Mouse (Mus musculus): ENCODE results near the gene Ano1. TPM values are rescaled to one million over a fixed set of nuclear protein-coding genes. Genes with fewer than 3 reads are reported as not detected.

Ano1 gene
- polyA plus RNA-seq (2014; fragmentation: Illumina TruSeq; extraction: RNeasy Lipid Tissue Mini Kit (QIAGEN cat#74804); ENCODE audit: low read depth, low replicate concordance) = 2.3 TPM

GRCm38 (mm10) chr7:144751833-144752232 is at the start of gene Ano1:
Gene Ano1, minus strand, starts transcription at chr7:144751974.

GRCm38 (mm10) chr7:144582284-144582980 is 169.3 kb downstream of the Ano1 start, which contains the start of gene Fadd:
Gene Fadd, minus strand, starts transcription at chr7:144582463.

GRCm38 (mm10) chr7:144553237-144554122 is 198.3 kb downstream of the Ano1 start, which contains the start of gene Ppfia1:
Gene Ppfia1, minus strand, starts transcription at chr7:144553729.

Other genes starting within 250 kb of the Ano1 start
- gene Ppfia1, start 198.2 kb downstream of the Ano1 start, polyA plus RNA-seq (2014; fragmentation: Illumina TruSeq; extraction: RNeasy Lipid Tissue Mini Kit (QIAGEN cat#74804); ENCODE audit: low read depth, low replicate concordance) = 126 TPM
- gene Fadd, start 169.5 kb downstream of the Ano1 start, polyA plus RNA-seq (2014; fragmentation: Illumina TruSeq; extraction: RNeasy Lipid Tissue Mini Kit (QIAGEN cat#74804); ENCODE audit: low read depth, low replicate concordance) = 4.9 TPM
- not detected for gene Fgf3, start 86.1 kb upstream of the Ano1 start, polyA plus RNA-seq (2014; fragmentation: Illumina TruSeq; extraction: RNeasy Lipid Tissue Mini Kit (QIAGEN cat#74804); ENCODE audit: low read depth, low replicate concordance)
- not detected for gene Fgf4, start 95.4 kb upstream of the Ano1 start, polyA plus RNA-seq (2014; fragmentation: Illumina TruSeq; extraction: RNeasy Lipid Tissue Mini Kit (QIAGEN cat#74804); ENCODE audit: low read depth, low replicate concordance)
- not detected for gene Fgf15, start 144.6 kb upstream of the Ano1 start, polyA plus RNA-seq (2014; fragmentation: Illumina TruSeq; extraction: RNeasy Lipid Tissue Mini Kit (QIAGEN cat#74804); ENCODE audit: low read depth, low replicate concordance)
- 5.3 TPM for gene LTO1, start 163.1 kb upstream of the Ano1 start, polyA plus RNA-seq (2014; fragmentation: Illumina TruSeq; extraction: RNeasy Lipid Tissue Mini Kit (QIAGEN cat#74804); ENCODE audit: low read depth, low replicate concordance)
- gene Ccnd1, start 188.0 kb upstream of the Ano1 start, polyA plus RNA-seq (2014; fragmentation: Illumina TruSeq; extraction: RNeasy Lipid Tissue Mini Kit (QIAGEN cat#74804); ENCODE audit: low read depth, low replicate concordance) = 55.3 TPM